Mouse (Mus musculus) ES-E14 (cell line): ENCODE data around the gene C1qc.
A peak's percentile ranks its signal among the peaks of the same experiment; 100 is the strongest.

Experiments
- HCFC1 ChIP-seq: IDR thresholded peaks from 2 replicates; pipeline ENCODE4 v1.6.1; 2012; ENCODE audit warnings: low read length, inconsistent platforms, borderline replicate concordance; ENCODE audit not compliant: insufficient read depth
- MAFK ChIP-seq: IDR thresholded peaks from 2 replicates; pipeline ENCODE4 v1.6.1; 2014; ENCODE audit warnings: mild to moderate bottlenecking, low read depth, low read length, inconsistent platforms; ENCODE audit not compliant: insufficient read depth
- ZC3H11A ChIP-seq: IDR thresholded peaks from 2 replicates; pipeline ENCODE4 v1.6.1; 2012; ENCODE audit warnings: low read depth, mild to moderate bottlenecking, inconsistent platforms, low read length, borderline replicate concordance
- ZNF384 ChIP-seq: IDR thresholded peaks from 2 replicates; pipeline ENCODE4 v1.6.1; 2012; ENCODE audit warnings: low read depth, low read length, inconsistent platforms

- no peak for TF ChIP-seq ZNF384
- no peak for TF ChIP-seq HCFC1
- TF ChIP-seq MAFK = no peak
- TF ChIP-seq ZC3H11A = peak; percentile 48; the same call in 1 of the 2 replicates
Observed at GRCm38 (mm10) chr4:136876971-136877370, 15.9 kb downstream of the C1qc start.
